Mouse (Mus musculus): ENCODE results near the gene Lrrtm4. TPM values are rescaled to one million over a fixed set of nuclear protein-coding genes. Genes with fewer than 3 reads are reported as not detected.

Gene Lrrtm4
- total RNA-seq (2023): not detected in 2 replicates

DNA sequence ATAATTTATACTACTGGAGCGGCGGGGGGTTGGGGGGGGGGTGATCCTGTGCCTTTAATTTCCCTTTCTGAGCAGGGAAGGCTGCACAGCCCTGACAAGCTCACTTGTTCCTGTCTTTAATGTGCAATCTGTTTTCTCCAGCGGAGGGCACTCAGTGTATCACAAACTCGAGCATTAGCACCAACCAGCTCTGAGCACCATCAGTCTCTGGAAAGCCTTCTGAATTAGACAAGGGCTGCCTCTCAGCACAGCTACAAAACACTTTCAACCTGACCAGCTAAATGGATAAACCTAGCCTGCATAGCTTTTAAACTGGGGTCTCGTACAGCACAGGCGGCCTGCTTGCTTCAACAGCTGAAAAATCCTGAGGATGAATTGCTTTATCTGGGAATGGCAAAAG lies at the start of gene Lrrtm4:
TSS of gene Lrrtm4 (plus strand) at position 113 of the 400 bp plus-strand sequence.

Other genes starting within 250 kb of the Lrrtm4 start
- gene Gm20594, start 201.0 kb upstream of the Lrrtm4 start, total RNA-seq (2023): not detected in 2 replicates